Mouse (Mus musculus) CH12.LX (cell line): Measurements from ENCODE around the gene Nhlrc3.

ENCODE experiments used
- CTCF ChIP-seq, 2 experiments: IDR thresholded peaks in 1 of 2; conservative IDR thresholded peaks in 1 of 2; 2 replicates each; pipeline ENCODE4 v1.5.1; 2011 to 2012; ENCODE audit warnings: low read depth in 2 of 2, low read length in 2 of 2, improper control_type of control experiment in 1 of 2, inconsistent platforms in 1 of 2, mild to moderate bottlenecking in 1 of 2, moderate library complexity in 1 of 2
- ELF1 ChIP-seq: IDR thresholded peaks from 2 replicates; pipeline ENCODE4 v1.6.1; 2014; ENCODE audit warnings: low read depth, mild to moderate bottlenecking, inconsistent platforms, low read length, improper control_type of control experiment
- EP300 ChIP-seq: IDR thresholded peaks from 2 replicates; pipeline ENCODE4 v1.6.1; 2011; ENCODE audit warnings: low read length, improper control_type of control experiment
- ETS1 ChIP-seq: conservative IDR thresholded peaks from 2 replicates; pipeline ENCODE4 v1.6.1; 2012; ENCODE audit warnings: low read depth, mild to moderate bottlenecking, inconsistent platforms, low read length, improper control_type of control experiment, moderate library complexity
- JUND ChIP-seq: conservative IDR thresholded peaks from 2 replicates; pipeline ENCODE4 v1.6.1; 2011; ENCODE audit warnings: low read depth, low read length, improper control_type of control experiment
- MAX ChIP-seq: IDR thresholded peaks from 2 replicates; pipeline ENCODE4 v1.6.1; 2011; ENCODE audit warnings: low read length, improper control_type of control experiment
- MEF2A ChIP-seq: IDR thresholded peaks from 2 replicates; pipeline ENCODE4 v1.6.1; 2014; ENCODE audit warnings: low read depth, mild to moderate bottlenecking, inconsistent platforms, low read length, improper control_type of control experiment, borderline replicate concordance
- MYC ChIP-seq: IDR thresholded peaks from 2 replicates; pipeline ENCODE4 v1.6.1; 2011; ENCODE audit warnings: low read depth, mild to moderate bottlenecking, improper control_type of control experiment, low read length
- POLR2A ChIP-seq: IDR thresholded peaks from 2 replicates; pipeline ENCODE4 v1.6.1; 2011; ENCODE audit warnings: low read depth, mild to moderate bottlenecking, improper control_type of control experiment, low read length
- ZNF384 ChIP-seq: IDR thresholded peaks from 2 replicates; pipeline ENCODE4 v1.6.1; 2012; ENCODE audit warnings: low read depth, low read length, improper control_type of control experiment, inconsistent platforms

DNA sequence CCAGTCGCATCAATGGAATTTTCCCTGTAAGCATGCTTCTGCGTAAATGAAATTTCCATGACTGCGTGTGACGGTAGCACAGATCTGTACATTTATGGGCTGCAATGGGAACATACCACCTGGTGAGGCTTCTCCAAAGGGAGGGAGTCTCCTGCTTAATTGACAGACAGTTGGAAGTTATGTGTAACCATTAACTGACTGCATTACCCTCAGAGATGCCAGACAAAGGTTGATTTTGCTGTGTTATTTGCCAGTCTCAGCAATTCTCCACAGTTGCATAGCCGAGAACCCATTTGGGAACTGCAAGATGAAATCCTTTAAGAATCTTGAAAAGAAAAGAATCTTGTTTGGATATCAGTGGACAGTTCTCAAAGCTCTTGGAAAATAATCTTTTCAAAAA, 8.9 kb upstream of the Nhlrc3 start:
- TF ChIP-seq ELF1 (no peak), CTCF (conservative IDR thresholded peaks at IDR 0.05 in 1 of 2, IDR thresholded peaks at IDR 0.05 in 1 of 2; ENCODE audit: low read depth in 2 of 2, low read length in 2 of 2) (no peak), EP300 (no peak), ETS1 (no peak), POLR2A (no peak), MYC (no peak), MEF2A (no peak), JUND (no peak), MAX (no peak), ZNF384 (no peak)
